Mouse (Mus musculus) liver, embryonic 14.5 days (tissue): ENCODE results near the gene Limd2. TPM values are rescaled to one million over a fixed set of nuclear protein-coding genes. Genes with fewer than 3 reads are reported as not detected.
A peak's percentile ranks its signal among the peaks of the same experiment; 100 is the strongest.
"Not testable (repeated sequence)": the region's sequence is repeated elsewhere in the genome, so short reads cannot be mapped to it uniquely, and the experiment has no call there.

Source experiments
- ATAC-seq: fragments of 200-750 bp; cut with Nextera tagmentation; 2 replicates; pipeline ENCODE4 v1.8.0; 2017; ENCODE audit warnings: moderate number of reproducible peaks, mild to moderate bottlenecking, moderate library complexity; ENCODE audit not compliant: insufficient read depth
- DNase-seq, 3 experiments: peaks; one replicate each; pipeline ENCODE4 v3.0.0-alpha.2; 2012 to 2013; ENCODE audit warnings: low read depth in 3 of 3, low spot score in 3 of 3
- H3K27ac ChIP-seq: fragments of 300-500 bp; sonication (generic); 2 replicates; pipeline ENCODE4 v1.5.1; 2014; ENCODE audit warnings: moderate library complexity, mild to moderate bottlenecking, control low read depth, inconsistent platforms
- H3K27me3 ChIP-seq: fragments of 300-500 bp; sonication (generic); 2 replicates; pipeline ENCODE4 v1.6.1; 2014; ENCODE audit warnings: mild to moderate bottlenecking, low read length, moderate library complexity; ENCODE audit not compliant: control insufficient read depth, insufficient read depth
- H3K36me3 ChIP-seq: fragments of 300-500 bp; sonication (generic); replicated peaks from 2 replicates; pipeline ENCODE4 v1.6.1; 2014; ENCODE audit warnings: low read depth; ENCODE audit not compliant: control insufficient read depth, insufficient read depth
- H3K4me1 ChIP-seq, 2 experiments: fragments of 200-500 bp in 1 of 2; fragments of 300-500 bp in 1 of 2; sonication (generic) in 1 of 2; replicated peaks; 2 replicates each; pipeline ENCODE4 v1.6.1; 2012 to 2014; ENCODE audit warnings: antibody characterized with exemption in 1 of 2, inconsistent platforms in 1 of 2, low read length in 1 of 2; ENCODE audit not compliant: control insufficient read depth in 2 of 2, insufficient read depth in 2 of 2
- H3K4me2 ChIP-seq: fragments of 300-500 bp; sonication (generic); 2 replicates; pipeline ENCODE4 v1.6.1; 2014; ENCODE audit warnings: low read depth, mild to moderate bottlenecking, control low read depth, moderate library complexity
- H3K4me3 ChIP-seq, 2 experiments: fragments of 200-500 bp in 1 of 2; fragments of 300-500 bp in 1 of 2; sonication (generic) in 1 of 2; 2 replicates each; pipeline ENCODE4 v1.5.1; 2012 to 2014; ENCODE audit warnings: low read depth in 2 of 2, low read length in 2 of 2, mild to moderate bottlenecking in 2 of 2, control low read depth in 1 of 2, inconsistent platforms in 1 of 2, moderate library complexity in 1 of 2; ENCODE audit not compliant: insufficient read depth in 1 of 2
- H3K9ac ChIP-seq: fragments of 300-500 bp; sonication (generic); replicated peaks from 2 replicates; pipeline ENCODE4 v1.6.1; 2014; ENCODE audit warnings: mild to moderate bottlenecking, control low read depth, moderate library complexity
- H3K9me3 ChIP-seq: fragments of 300-500 bp; sonication (generic); 2 replicates; pipeline ENCODE4 v1.6.1; 2016; ENCODE audit warnings: low read length, mixed read lengths; ENCODE audit not compliant: control insufficient read depth
- CTCF ChIP-seq: IDR thresholded peaks from 2 replicates; pipeline ENCODE4 v1.5.1; 2016; ENCODE audit warnings: antibody characterized with exemption, low read depth, control low read depth
- EP300 ChIP-seq: IDR thresholded peaks from 2 replicates; pipeline ENCODE4 v1.6.1; 2016; ENCODE audit warnings: antibody characterized with exemption, low read depth
- WGBS: fragments of 180-500 bp; shearing (Covaris S2); extraction: QIAGEN DNeasy Blood & Tissue Kit; methylation state at CpG from one replicate; pipeline ENCODE4 v1.1.7; 2014; ENCODE audit not compliant: insufficient replicate concordance; 5-methylcytosine and 5-hydroxymethylcytosine counted together
- polyA plus RNA-seq, 2 experiments: library from polyadenylated mRNA; depleted of rRNA in 1 of 2; stranded (reverse) in 1 of 2; unstranded in 1 of 2; fragments of >200 nt; fragmentation: Nextera tagmentation in 1 of 2; extraction: Ambion mirVana in 1 of 2; gene quantifications; 2 replicates each; pipeline versions ENCODE4 v1.2.1 to v1.2.3; 2012 to 2014

Gene Limd2
- polyA plus RNA-seq, 2 experiments, result 26.7 to 59.4 TPM

- TF ChIP-seq CTCF, result no peak
- TF ChIP-seq EP300, result peak; percentile 37
- WGBS, result 8% methylated on average over 1 of the region's 1 CpGs
- Histone ChIP-seq H3K9me3 (no peaks in the 10 kb centered on the region), H3K4me1 (peaks cover 0 to 7% of the 10 kb centered on the region in 2 experiments; a peak in 2 of 4 replicates), H3K27ac (no peak overlapping the region), H3K4me2 (no peak overlapping the region), H3K9ac (no peak overlapping the region), H3K36me3 (no peaks in the 10 kb centered on the region; the same call in 1 of the 2 replicates), H3K4me3 (no peak overlapping the region), H3K27me3 (no peaks in the 10 kb centered on the region)
- DNase-seq (peak in 1 of 3 experiments; percentile 12), ATAC-seq (peak; percentile 68; the same call in 1 of the 2 replicates)
These were observed 31.2 kb downstream of the Limd2 start for GRCm38 (mm10) chr11:106129477-106129876.

GRCm38 (mm10) chr11:106126727-106127373 is 33.8 kb downstream of the Limd2 start:
- not testable (repeated sequence) for H3K4me3 ChIP-seq, H3K27me3 ChIP-seq, H3K27ac ChIP-seq, ATAC-seq, H3K9me3 ChIP-seq, H3K9ac ChIP-seq, H3K4me2 ChIP-seq, H3K36me3 ChIP-seq, DNase-seq
- peaks cover 0 to 16% of the 10 kb centered on the region in 2 experiments; a peak in 2 of 4 replicates for H3K4me1 ChIP-seq
- WGBS, result 89% methylated on average over 4 of the region's 6 CpGs

GRCm38 (mm10) chr11:106125827-106126226 is 34.8 kb downstream of the Limd2 start:
- DNase-seq (no peak), ATAC-seq (no peak)
- Histone ChIP-seq H3K36me3 (no peaks in the 10 kb centered on the region; the same call in 1 of the 2 replicates), H3K9me3 (no peaks in the 10 kb centered on the region), H3K4me3 (no peak overlapping the region), H3K27ac (no peak overlapping the region), H3K4me2 (no peak overlapping the region), H3K9ac (no peak overlapping the region), H3K27me3 (no peaks in the 10 kb centered on the region), H3K4me1 (peaks cover 0 to 16% of the 10 kb centered on the region in 2 experiments; a peak in 2 of 4 replicates)
- 38% methylated on average over 1 of the region's 1 CpGs for WGBS
- no peak for TF ChIP-seq EP300
- TF ChIP-seq CTCF, result no peak

- TF ChIP-seq EP300, result no peak
- no peak for TF ChIP-seq CTCF
- Histone ChIP-seq H3K4me3 (no peak overlapping the region), H3K4me2 (no peak overlapping the region), H3K9ac (no peak overlapping the region), H3K36me3 (no peaks in the 10 kb centered on the region; the same call in 1 of the 2 replicates), H3K4me1 (peaks cover 0 to 16% of the 10 kb centered on the region in 2 experiments; a peak in 2 of 4 replicates), H3K27me3 (no peaks in the 10 kb centered on the region), H3K27ac (no peak overlapping the region), H3K9me3 (no peaks in the 10 kb centered on the region)
- WGBS, result 60% methylated on average over 4 of the region's 4 CpGs
- no peak for DNase-seq
- ATAC-seq, result no peak
These were observed 35.9 kb downstream of the Limd2 start for GRCm38 (mm10) chr11:106124784-106125183.

- Histone ChIP-seq H3K27me3 (no peaks in the 10 kb centered on the region), H3K4me2 (no peak overlapping the region), H3K9ac (no peak overlapping the region), H3K9me3 (no peaks in the 10 kb centered on the region), H3K4me1 (peaks cover 0 to 9% of the 10 kb centered on the region in 2 experiments; a peak in 1 of 4 replicates), H3K27ac (no peak overlapping the region), H3K36me3 (no peaks in the 10 kb centered on the region; the same call in 1 of the 2 replicates), H3K4me3 (no peak overlapping the region)
- TF ChIP-seq CTCF, result no peak
- no peak for TF ChIP-seq EP300
- WGBS, result 27% methylated on average over 3 of the region's 3 CpGs
- peak in 2 of 3 experiments; percentile 12 to 23 for DNase-seq
- no peak for ATAC-seq
These were observed 37.9 kb downstream of the Limd2 start for GRCm38 (mm10) chr11:106122736-106123135.
